Mouse (Mus musculus): ENCODE results near the gene Gramd1a.

Gramd1a gene

DNA sequence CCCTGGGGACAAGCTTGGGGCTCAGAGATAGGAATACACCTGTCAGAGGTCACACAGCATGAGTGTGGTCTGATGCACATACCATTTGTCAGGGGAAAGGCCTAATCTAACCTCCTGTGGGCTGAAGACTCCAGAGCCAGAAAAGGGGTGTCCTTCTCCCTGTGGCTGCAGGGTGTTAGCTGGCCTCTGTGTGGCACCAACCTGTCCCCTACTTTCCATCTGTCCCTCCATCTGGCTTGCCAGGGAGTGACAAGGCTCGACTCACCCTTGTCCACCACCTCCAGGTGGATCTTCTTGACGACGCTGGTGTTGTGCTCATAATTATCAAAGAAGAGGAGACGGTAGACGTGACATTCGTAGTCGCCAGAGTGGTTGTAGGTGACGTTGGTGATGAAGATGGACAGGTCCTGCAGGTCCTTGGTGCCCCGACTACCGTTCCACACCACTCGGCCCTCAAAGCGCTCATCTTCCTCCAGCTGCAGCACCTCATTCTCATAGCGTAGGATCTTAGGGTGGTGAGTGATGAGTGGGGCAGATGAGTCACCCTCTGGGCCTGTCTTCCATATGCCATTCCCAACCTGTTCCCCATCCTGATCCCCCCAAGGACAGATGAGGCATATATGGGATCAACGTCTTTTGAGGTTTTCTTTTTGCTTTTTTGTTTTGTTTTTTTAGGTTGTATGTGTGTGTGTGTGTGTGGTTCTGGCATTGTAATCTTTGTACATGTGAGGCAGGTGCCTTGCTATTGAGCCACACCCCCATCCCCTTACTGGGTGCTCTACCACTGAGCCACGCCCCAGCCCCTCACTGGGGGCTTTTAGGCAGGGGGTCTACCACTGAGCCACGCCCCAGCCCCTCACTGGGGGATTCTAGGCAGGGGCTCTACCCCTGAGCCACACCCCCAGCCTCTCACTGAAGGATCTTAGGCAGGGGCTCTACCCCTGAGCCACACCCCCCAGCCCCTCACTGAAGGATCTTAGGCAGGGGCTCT is 32.8 kb downstream of the Gramd1a start:
- no peak for DNase-seq (ENCODE audit: low spot score)

- no peak for DNase-seq (ENCODE audit: low spot score)
Measured at GRCm38 (mm10) chr7:31119556-31119955, 36.1 kb downstream of the Gramd1a start.

DNA sequence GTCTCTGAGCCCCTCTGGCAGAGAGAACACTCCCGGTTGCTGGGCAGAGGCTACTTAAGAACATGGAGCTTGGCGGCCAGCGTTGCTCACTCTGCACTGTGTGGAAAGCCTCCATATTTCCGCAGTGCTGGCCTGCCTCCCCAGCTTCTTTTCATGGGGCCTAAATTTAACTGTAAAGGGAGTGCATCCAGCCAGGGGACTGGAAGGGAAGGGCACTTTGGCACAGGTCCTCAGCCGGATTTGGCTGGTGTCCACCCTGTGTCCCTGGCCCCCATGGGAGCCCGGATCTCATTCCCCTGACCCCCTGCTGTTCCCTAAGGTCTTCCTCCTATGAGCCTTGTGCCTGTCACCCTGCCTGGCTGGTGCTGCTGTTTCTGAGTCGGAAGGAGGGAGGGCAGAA is 37.2 kb downstream of the Gramd1a start:
- no peak for DNase-seq (ENCODE audit: low spot score)

DNA sequence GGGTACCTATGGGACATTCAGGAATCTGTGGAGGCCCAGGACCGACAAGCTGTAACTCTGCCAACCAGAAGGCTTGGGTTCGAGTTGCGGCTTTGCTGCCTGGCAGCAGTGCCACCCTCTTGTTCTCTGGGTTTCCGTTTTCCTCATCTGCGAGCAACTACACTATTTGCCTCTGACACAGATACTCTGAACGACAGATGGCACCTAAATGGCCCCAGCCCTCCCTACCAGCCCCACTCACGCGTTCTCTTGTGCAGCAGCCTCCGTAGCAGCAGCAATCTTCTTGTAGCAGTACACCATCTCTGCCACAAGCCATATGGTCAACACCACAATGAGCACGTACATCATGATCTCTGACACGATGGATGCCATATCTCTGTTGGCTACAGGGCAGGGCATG is 38.2 kb downstream of the Gramd1a start:
- no peak for DNase-seq (ENCODE audit: low spot score)

DNA sequence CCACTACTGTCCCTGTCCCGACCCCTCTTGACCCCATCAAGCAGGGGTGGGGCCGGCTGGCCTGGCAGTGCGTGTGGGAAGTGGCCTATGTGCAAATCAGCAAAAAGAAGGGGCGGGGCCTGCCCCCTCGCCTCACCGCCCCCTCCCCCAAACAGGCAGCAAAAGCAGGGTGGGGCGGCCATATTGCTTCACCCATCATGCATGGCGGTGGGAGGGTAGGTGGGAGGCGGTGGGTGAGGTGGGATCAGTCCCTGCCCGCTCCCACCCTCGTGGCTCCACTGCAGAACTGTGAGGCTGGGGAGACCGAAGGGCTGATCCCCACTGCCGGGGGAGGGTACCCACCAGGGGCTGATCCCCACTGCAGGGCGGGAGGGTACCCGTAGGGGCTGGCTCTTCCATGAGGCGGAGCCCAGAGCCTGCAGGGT is 39.0 kb downstream of the Gramd1a start:
- DNase-seq (ENCODE audit: low spot score): no peak

DNA sequence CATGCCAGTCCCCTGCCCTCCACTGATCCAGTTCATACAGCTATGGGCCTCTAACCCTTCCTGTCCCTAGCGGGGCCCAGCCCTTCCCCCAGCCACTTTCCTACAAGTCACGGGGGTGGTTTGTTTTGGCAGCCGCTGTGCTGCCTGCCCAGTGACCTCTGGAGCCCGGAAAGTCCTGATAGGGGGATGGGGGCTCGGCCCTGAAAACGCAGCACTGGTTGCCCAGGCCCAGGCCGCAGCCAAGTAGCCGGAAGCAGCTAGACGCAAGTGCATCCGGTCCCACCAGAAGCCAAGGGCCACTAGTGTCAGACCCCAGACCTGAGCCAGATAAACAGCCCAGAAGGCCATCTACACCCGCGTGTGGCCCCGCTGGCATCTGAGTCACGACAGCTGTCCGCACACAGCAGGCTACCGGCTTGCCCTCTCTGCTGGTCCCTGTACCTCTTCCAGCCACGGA is 40.1 kb downstream of the Gramd1a start:
- no peak for DNase-seq (ENCODE audit: low spot score)

DNA sequence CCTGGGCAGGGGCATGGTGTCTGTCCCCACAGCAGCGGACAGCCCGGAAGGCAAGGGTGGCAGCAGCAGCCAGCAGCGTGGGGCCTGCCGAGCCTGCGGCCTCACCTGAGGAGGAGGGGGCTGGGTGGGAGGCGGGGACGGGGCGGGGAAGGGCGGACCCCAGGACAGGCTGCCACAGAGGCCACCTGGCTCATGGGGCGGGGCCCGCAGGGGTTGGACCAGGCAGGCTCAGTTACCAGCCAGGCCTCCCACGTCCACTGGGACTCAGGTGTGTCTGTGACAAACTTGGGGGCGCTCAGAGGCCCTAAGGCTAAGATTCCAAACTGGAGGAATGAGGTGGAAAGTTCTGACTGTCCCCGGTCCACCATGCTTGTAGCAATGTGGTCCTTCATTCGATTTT is 40.5 kb downstream of the Gramd1a start, which contains the start of gene Hpn:
TSS of gene Hpn (minus strand) at position 109 of the 400 bp plus-strand sequence.
- DNase-seq (ENCODE audit: low spot score): no peak

GRCm38 (mm10) chr7:31114646-31115045 is 41.0 kb downstream of the Gramd1a start:
- DNase-seq (ENCODE audit: low spot score): no peak

- no peak for DNase-seq (ENCODE audit: low spot score)
Measured at GRCm38 (mm10) chr7:31113800-31114199, 41.9 kb downstream of the Gramd1a start.

GRCm38 (mm10) chr7:31112036-31112435 is 43.7 kb downstream of the Gramd1a start:
- DNase-seq (ENCODE audit: low spot score): no peak

GRCm38 (mm10) chr7:31110861-31111385 is 44.8 kb downstream of the Gramd1a start:
- no peak for DNase-seq (ENCODE audit: low spot score)

DNA sequence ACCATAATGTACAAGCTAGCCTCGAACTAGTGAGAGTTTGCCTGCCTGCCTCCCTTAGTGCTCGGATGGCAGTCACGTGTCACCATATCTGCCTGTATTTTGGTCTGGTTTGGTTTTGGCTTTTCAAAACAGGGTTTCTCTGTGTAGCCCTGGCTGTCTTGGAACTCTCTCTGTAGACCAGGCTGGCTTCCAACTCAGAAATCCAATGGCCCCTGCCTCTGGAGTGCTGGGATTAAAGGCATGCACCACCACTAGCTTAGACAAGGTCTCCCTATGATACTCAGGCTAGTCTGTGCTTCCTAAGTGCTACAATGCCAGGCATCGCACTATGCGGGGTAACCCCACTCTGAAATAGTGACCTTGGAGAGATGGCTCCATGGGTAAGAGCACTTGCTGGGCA is 45.9 kb downstream of the Gramd1a start:
- no peak for DNase-seq (ENCODE audit: low spot score)

- no peak for DNase-seq (ENCODE audit: low spot score)
Measured at GRCm38 (mm10) chr7:31109091-31109490, 46.6 kb downstream of the Gramd1a start.

- no peak for DNase-seq (ENCODE audit: low spot score)
Measured at GRCm38 (mm10) chr7:31107781-31108180, 47.9 kb downstream of the Gramd1a start.

GRCm38 (mm10) chr7:31106166-31106565 is 49.5 kb downstream of the Gramd1a start:
- DNase-seq (ENCODE audit: low spot score): no peak

GRCm38 (mm10) chr7:31105061-31105768 is 50.5 kb downstream of the Gramd1a start:
- DNase-seq (ENCODE audit: low spot score): peak; percentile 63

DNA sequence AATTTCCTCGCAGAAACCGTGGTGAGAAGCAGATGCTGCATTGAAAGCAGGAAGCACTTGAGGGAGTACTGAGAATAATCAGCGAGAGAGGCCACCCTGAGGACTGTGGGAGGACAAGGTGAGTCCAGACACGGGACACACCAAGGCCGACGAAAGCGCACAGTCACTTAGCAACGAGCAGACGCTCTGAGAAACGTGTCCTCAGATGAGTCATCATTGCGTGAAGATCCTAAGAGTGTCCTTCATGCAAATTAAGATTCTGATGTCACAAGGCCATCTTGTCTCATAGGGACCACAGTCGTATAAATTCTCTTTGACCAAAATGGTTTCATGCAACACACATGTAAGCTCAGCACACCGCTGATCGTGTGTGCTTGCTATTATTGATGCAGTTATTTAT is 54.9 kb downstream of the Gramd1a start:
- no peak for DNase-seq (ENCODE audit: low spot score)

GRCm38 (mm10) chr7:31099612-31099982 is 56.1 kb downstream of the Gramd1a start:
- peak; percentile 21 for DNase-seq (ENCODE audit: low spot score)

- DNase-seq (ENCODE audit: low spot score): no peak
Measured at GRCm38 (mm10) chr7:31098697-31099611, 56.7 kb downstream of the Gramd1a start.

- DNase-seq (ENCODE audit: low spot score): peak; percentile 94
Measured at GRCm38 (mm10) chr7:31097583-31098248, 58.0 kb downstream of the Gramd1a start.

Data from retina, embryonic 14.5 days (tissue).